In the genomic region with DNA sequence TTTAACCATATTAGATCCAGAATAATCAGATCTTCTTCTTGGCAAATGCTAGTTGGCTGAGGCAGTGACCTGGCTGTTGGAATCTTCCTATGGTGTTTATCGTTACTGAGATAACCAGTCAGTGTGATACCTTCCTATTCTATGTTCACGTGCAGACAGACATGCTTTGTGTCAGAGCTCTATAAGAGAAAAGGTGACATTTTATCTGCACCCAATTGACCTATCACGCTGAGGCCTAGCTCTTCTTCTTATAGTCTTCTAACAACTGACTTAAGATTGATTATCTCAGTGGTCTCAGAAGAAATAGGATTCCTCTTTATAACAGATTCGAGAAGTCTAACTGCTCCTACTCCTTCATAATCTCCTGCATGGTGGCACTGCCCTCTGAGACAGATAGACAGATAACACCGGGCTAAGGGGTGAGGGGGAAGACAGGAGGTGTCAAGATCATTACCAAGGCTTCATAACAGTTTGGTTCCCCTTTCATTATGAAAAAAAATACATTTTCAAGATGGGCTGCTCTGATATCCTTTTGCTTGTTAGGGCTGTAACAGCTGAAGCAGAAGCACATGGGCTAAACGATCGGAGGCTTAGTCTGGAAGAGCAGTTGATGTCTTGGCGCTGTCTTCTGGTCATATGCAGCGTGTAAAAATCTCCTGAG, we compare ENCODE assay signal across 16 mouse cellular contexts.
DNase-seq lines count a peak whose midpoint lies in the region; ATAC-seq lines count a peak whose summit lies in the region.
"Had no signal": no experiment of that assay in that cellular context is flagged by ENCODE, and none has a peak within 500 bp of the region (broad histone marks: within the 10 kb centered on the region; RNA-seq: fewer than 3 reads in every experiment).

No protein-coding gene starts in this region.

- 71% methylated on average over 9 of the region's 9 CpGs for WGBS in embryonic facial prominence, embryonic 14.5 days
- WGBS in embryonic facial prominence, embryonic 10.5 days = 83% methylated on average over 9 of the region's 9 CpGs
- WGBS in liver, embryonic 13.5 days (ENCODE audit: insufficient replicate concordance) = 14% methylated on average over 9 of the region's 9 CpGs

- no peak overlapping the region for H3K27ac ChIP-seq in embryonic facial prominence, embryonic 14.5 days (replicated peaks; ENCODE audit: low read depth, low read length)
- no peak overlapping the region for H3K27ac ChIP-seq in embryonic facial prominence, embryonic 10.5 days (replicated peaks)
- H3K27ac ChIP-seq in liver, embryonic 13.5 days = peak overlapping the region; percentile 78
- H3K27ac ChIP-seq: embryonic facial prominence, embryonic 12.5 days; intestine, embryonic 15.5 days; layer of hippocampus, adult 2 months; limb, embryonic 12.5 days; midbrain, embryonic 13.5 days had no signal

- peaks cover 18% of the 10 kb centered on the region for H3K4me1 ChIP-seq in embryonic facial prominence, embryonic 14.5 days (ENCODE audit: control insufficient read depth, insufficient read depth, low read length)
- peaks cover 41% of the 10 kb centered on the region for H3K4me1 ChIP-seq in embryonic facial prominence, embryonic 10.5 days
- peaks cover 31% of the 10 kb centered on the region for H3K4me1 ChIP-seq in liver, embryonic 13.5 days (replicated peaks)
- H3K4me1 ChIP-seq: intestine, embryonic 15.5 days had no signal

- no peak for DNase-seq in embryonic facial prominence, embryonic 14.5 days (ENCODE audit: low spot score)
- no peak for DNase-seq in embryonic facial prominence, embryonic 10.5 days (ENCODE audit: low spot score)
- peak; percentile 57 for DNase-seq in c-Kit-positive CD71-positive TER-119-positive erythroid progenitor cells, embryonic 14.5 days (ENCODE audit: low spot score)
- peak; percentile 37 for DNase-seq in liver, embryonic 13.5 days
- DNase-seq in Muller cell, postnatal 12 days (ENCODE audit: inconsistent ontology term) = no peak
- no peak for DNase-seq in heart, adult 8-10 months (ENCODE audit: low spot score)
- DNase-seq in lung, postnatal 10 days = no peak
- DNase-seq: adrenal gland, postnatal 36 days; cerebellum, postnatal 36 days had no signal

- ATAC-seq in embryonic facial prominence, embryonic 14.5 days (ENCODE audit: low read depth) = no peak
- peak; percentile 78 for ATAC-seq in liver, embryonic 13.5 days (ENCODE audit: low read depth)
- peak; percentile 43; the same call in 1 of the 2 replicates for ATAC-seq in monocyte, adult 5-6 weeks (replicated peaks; ENCODE audit: insufficient number of reproducible peaks, low FRiP score, low TSS enrichment, poor library complexity, severe bottlenecking)
- ATAC-seq: intestine, embryonic 15.5 days; lung, postnatal 0 days; midbrain, embryonic 13.5 days had no signal

- no peaks in the 10 kb centered on the region for H3K27me3 ChIP-seq in embryonic facial prominence, embryonic 14.5 days (replicated peaks; ENCODE audit: control insufficient read depth, insufficient read depth, low read length)
- H3K27me3 ChIP-seq in embryonic facial prominence, embryonic 10.5 days (replicated peaks; ENCODE audit: low read depth, poor library complexity, severe bottlenecking) = no peaks in the 10 kb centered on the region
- no peaks in the 10 kb centered on the region for H3K27me3 ChIP-seq in liver, embryonic 13.5 days
- H3K27me3 ChIP-seq: embryonic facial prominence, embryonic 12.5 days; intestine, embryonic 15.5 days; limb, embryonic 12.5 days; midbrain, embryonic 13.5 days had no signal

- no peak overlapping the region for H3K4me3 ChIP-seq in embryonic facial prominence, embryonic 14.5 days (ENCODE audit: low read depth, low read length)
- no peak overlapping the region for H3K4me3 ChIP-seq in embryonic facial prominence, embryonic 10.5 days
- H3K4me3 ChIP-seq in liver, embryonic 13.5 days (replicated peaks) = peak overlapping the region; percentile 6; the same call in 1 of the 2 replicates
- H3K4me3 ChIP-seq: embryonic facial prominence, embryonic 12.5 days; intestine, embryonic 15.5 days; layer of hippocampus, adult 2 months; limb, embryonic 12.5 days; midbrain, embryonic 13.5 days had no signal

- no peak overlapping the region for H3K4me2 ChIP-seq in embryonic facial prominence, embryonic 14.5 days (ENCODE audit: low read depth, low read length)
- peak overlapping the region; percentile 45 for H3K4me2 ChIP-seq in liver, embryonic 13.5 days
- H3K4me2 ChIP-seq: embryonic facial prominence, embryonic 12.5 days; intestine, embryonic 15.5 days; limb, embryonic 12.5 days; midbrain, embryonic 13.5 days had no signal

- H3K9me3 ChIP-seq in embryonic facial prominence, embryonic 14.5 days (ENCODE audit: control insufficient read depth, low read length) = no peaks in the 10 kb centered on the region
- H3K9me3 ChIP-seq in embryonic facial prominence, embryonic 10.5 days = no peaks in the 10 kb centered on the region
- H3K9me3 ChIP-seq in liver, embryonic 13.5 days (replicated peaks) = no peaks in the 10 kb centered on the region
- H3K9me3 ChIP-seq: embryonic facial prominence, embryonic 12.5 days; intestine, embryonic 15.5 days; limb, embryonic 12.5 days; midbrain, embryonic 13.5 days had no signal

- H3K36me3 ChIP-seq in embryonic facial prominence, embryonic 14.5 days (ENCODE audit: control insufficient read depth, insufficient read depth, low read length) = no peaks in the 10 kb centered on the region
- no peaks in the 10 kb centered on the region for H3K36me3 ChIP-seq in embryonic facial prominence, embryonic 10.5 days (replicated peaks)
- no peaks in the 10 kb centered on the region for H3K36me3 ChIP-seq in liver, embryonic 13.5 days
- H3K36me3 ChIP-seq: embryonic facial prominence, embryonic 12.5 days; intestine, embryonic 15.5 days; limb, embryonic 12.5 days; midbrain, embryonic 13.5 days had no signal

- peak overlapping the region; percentile 8; the same call in 1 of the 2 replicates for H3K9ac ChIP-seq in embryonic facial prominence, embryonic 14.5 days (ENCODE audit: low read depth, low read length)
- no peak overlapping the region for H3K9ac ChIP-seq in liver, embryonic 13.5 days
- H3K9ac ChIP-seq: embryonic facial prominence, embryonic 12.5 days; intestine, embryonic 15.5 days; limb, embryonic 12.5 days; midbrain, embryonic 13.5 days had no signal

Comparison
In these comparisons a context has a peak if more than half of its experiments do, and no peak if none do; other contexts are left out.
1. DNase-seq: peak in c-Kit-positive CD71-positive TER-119-positive erythroid progenitor cells, embryonic 14.5 days (single experiment) and liver, embryonic 13.5 days (single experiment); none in embryonic facial prominence, embryonic 14.5 days (single experiment), embryonic facial prominence, embryonic 10.5 days (single experiment), Muller cell, postnatal 12 days (single experiment), heart, adult 8-10 months (single experiment) and lung, postnatal 10 days (single experiment).